Mouse (Mus musculus) midbrain, embryonic 15.5 days (tissue): Measurements from ENCODE around the gene Spocd1. TPM values are rescaled to one million over a fixed set of nuclear protein-coding genes. Genes with fewer than 3 reads are reported as not detected.

Experiments used
- ATAC-seq: fragments of 200-750 bp; cut with Nextera tagmentation; replicated peaks from 2 replicates; pipeline ENCODE4 v1.8.0; 2017; ENCODE audit warnings: moderate TSS enrichment
- H3K27ac ChIP-seq: fragments of 300-500 bp; sonication (generic); 2 replicates; pipeline ENCODE4 v1.5.1; 2015; ENCODE audit warnings: mild to moderate bottlenecking, inconsistent platforms
- H3K27me3 ChIP-seq: fragments of 300-500 bp; sonication (generic); replicated peaks from 2 replicates; pipeline ENCODE4 v1.6.1; 2015; ENCODE audit warnings: inconsistent platforms
- H3K36me3 ChIP-seq: fragments of 300-500 bp; sonication (generic); replicated peaks from 2 replicates; pipeline ENCODE4 v1.6.1; 2015; ENCODE audit warnings: inconsistent platforms
- H3K4me1 ChIP-seq: fragments of 300-500 bp; sonication (generic); 2 replicates; pipeline ENCODE4 v1.6.1; 2015; ENCODE audit warnings: inconsistent platforms
- H3K4me2 ChIP-seq: fragments of 300-500 bp; sonication (generic); 2 replicates; pipeline ENCODE4 v1.6.1; 2015; ENCODE audit warnings: inconsistent platforms, mild to moderate bottlenecking, moderate library complexity
- H3K4me3 ChIP-seq: fragments of 300-500 bp; sonication (generic); 2 replicates; pipeline ENCODE4 v1.5.1; 2015; ENCODE audit warnings: mild to moderate bottlenecking, inconsistent platforms
- H3K9ac ChIP-seq: fragments of 300-500 bp; sonication (generic); 2 replicates; pipeline ENCODE4 v1.6.1; 2015; ENCODE audit warnings: mild to moderate bottlenecking, inconsistent platforms
- H3K9me3 ChIP-seq: fragments of 300-500 bp; sonication (generic); 2 replicates; pipeline ENCODE4 v1.6.1; 2016; ENCODE audit warnings: inconsistent platforms
- WGBS: fragments of 180-500 bp; shearing (Covaris S2); methylation state at CpG from one replicate; pipeline ENCODE4 v1.1.7; 2015; ENCODE audit warnings: mixed read lengths; 5-methylcytosine and 5-hydroxymethylcytosine counted together
- polyA plus RNA-seq: library from polyadenylated mRNA; unstranded; fragments of >200 nt; fragmentation: Nextera tagmentation; extraction: Ambion mirVana; gene quantifications from 2 replicates; pipeline ENCODE4 v1.2.1, GENCODE M21; 2015

The Spocd1 gene
- polyA plus RNA-seq, 1 experiment from 2014 or later = not detected

GRCm38 (mm10) chr4:129906016-129906415, 23.0 kb upstream of the Spocd1 start:
- ATAC-seq = no peak
- Histone ChIP-seq H3K4me3 (no peak overlapping the region), H3K9me3 (no peaks in the 10 kb centered on the region), H3K4me1 (no peaks in the 10 kb centered on the region), H3K27ac (0 out of 2 replicates have a peak overlapping the region, but pooled peaks have one; percentile 29), H3K4me2 (no peak overlapping the region), H3K9ac (no peak overlapping the region), H3K27me3 (no peaks in the 10 kb centered on the region), H3K36me3 (no peaks in the 10 kb centered on the region)
- WGBS = 69% methylated on average over 13 of the region's 13 CpGs

- Histone ChIP-seq H3K4me1 (peaks cover 5% of the 10 kb centered on the region), H3K27me3 (no peaks in the 10 kb centered on the region), H3K9me3 (no peaks in the 10 kb centered on the region), H3K27ac (no peak overlapping the region), H3K4me2 (no peak overlapping the region), H3K9ac (no peak overlapping the region), H3K36me3 (no peaks in the 10 kb centered on the region), H3K4me3 (no peak overlapping the region)
- WGBS = 72% methylated on average over 3 of the region's 3 CpGs
- no peak for ATAC-seq
Observed at GRCm38 (mm10) chr4:129908836-129909235, 20.2 kb upstream of the Spocd1 start.

- no peaks in the 10 kb centered on the region for H3K36me3 ChIP-seq
- no peaks in the 10 kb centered on the region for H3K9me3 ChIP-seq
- no peak overlapping the region for H3K4me3 ChIP-seq
- no peak overlapping the region for H3K9ac ChIP-seq
- H3K4me2 ChIP-seq = no peak overlapping the region
- H3K27ac ChIP-seq = no peak overlapping the region
- ATAC-seq = no peak
- no peaks in the 10 kb centered on the region for H3K27me3 ChIP-seq
- 85% methylated on average over 4 of the region's 4 CpGs for WGBS
- peaks cover 8% of the 10 kb centered on the region for H3K4me1 ChIP-seq
Observed at GRCm38 (mm10) chr4:129909261-129909731, 19.8 kb upstream of the Spocd1 start.

- Histone ChIP-seq H3K4me3 (no peak overlapping the region), H3K27ac (no peak overlapping the region), H3K27me3 (no peaks in the 10 kb centered on the region), H3K9ac (no peak overlapping the region), H3K4me1 (peaks cover 15% of the 10 kb centered on the region), H3K36me3 (no peaks in the 10 kb centered on the region), H3K4me2 (no peak overlapping the region), H3K9me3 (no peaks in the 10 kb centered on the region)
- no peak for ATAC-seq
- 80% methylated on average over 3 of the region's 3 CpGs for WGBS
Observed at GRCm38 (mm10) chr4:129912998-129913397, 16.1 kb upstream of the Spocd1 start.

- Histone ChIP-seq H3K4me1 (peaks cover 15% of the 10 kb centered on the region), H3K4me3 (no peak overlapping the region), H3K36me3 (no peaks in the 10 kb centered on the region), H3K27ac (0 out of 2 replicates have a peak overlapping the region, but pooled peaks have one; percentile 21), H3K27me3 (no peaks in the 10 kb centered on the region), H3K9me3 (no peaks in the 10 kb centered on the region), H3K4me2 (peak overlapping the region; percentile 16; the same call in 1 of the 2 replicates), H3K9ac (no peak overlapping the region)
- 19% methylated on average over 16 of the region's 16 CpGs for WGBS
- ATAC-seq = no peak
Observed at GRCm38 (mm10) chr4:129913761-129914644, 15.0 kb upstream of the Spocd1 start.

GRCm38 (mm10) chr4:129914686-129915085, 14.4 kb upstream of the Spocd1 start:
- H3K9ac ChIP-seq = no peak overlapping the region
- H3K36me3 ChIP-seq = no peaks in the 10 kb centered on the region
- no peak overlapping the region for H3K4me2 ChIP-seq
- H3K27ac ChIP-seq = no peak overlapping the region
- no peak overlapping the region for H3K4me3 ChIP-seq
- H3K4me1 ChIP-seq = peaks cover 15% of the 10 kb centered on the region
- H3K9me3 ChIP-seq = no peaks in the 10 kb centered on the region
- no peak for ATAC-seq
- 61% methylated on average over 4 of the region's 4 CpGs for WGBS
- H3K27me3 ChIP-seq = no peaks in the 10 kb centered on the region

- Histone ChIP-seq H3K9ac (no peak overlapping the region), H3K36me3 (no peaks in the 10 kb centered on the region), H3K27ac (no peak overlapping the region), H3K4me1 (peaks cover 15% of the 10 kb centered on the region), H3K4me2 (no peak overlapping the region), H3K9me3 (no peaks in the 10 kb centered on the region), H3K4me3 (no peak overlapping the region), H3K27me3 (no peaks in the 10 kb centered on the region)
- 89% methylated on average over 7 of the region's 7 CpGs for WGBS
- ATAC-seq = no peak
Observed at GRCm38 (mm10) chr4:129915349-129915988, 13.6 kb upstream of the Spocd1 start.

GRCm38 (mm10) chr4:129916159-129916558, 12.9 kb upstream of the Spocd1 start:
- Histone ChIP-seq H3K4me1 (peaks cover 15% of the 10 kb centered on the region), H3K9ac (no peak overlapping the region), H3K36me3 (no peaks in the 10 kb centered on the region), H3K4me2 (no peak overlapping the region), H3K27me3 (no peaks in the 10 kb centered on the region), H3K4me3 (no peak overlapping the region), H3K27ac (no peak overlapping the region), H3K9me3 (no peaks in the 10 kb centered on the region)
- no peak for ATAC-seq
- 30% methylated on average over 2 of the region's 2 CpGs for WGBS

- Histone ChIP-seq H3K36me3 (no peaks in the 10 kb centered on the region), H3K9ac (no peak overlapping the region), H3K4me3 (no peak overlapping the region), H3K27ac (0 out of 2 replicates have a peak overlapping the region, but pooled peaks have one; percentile 1), H3K4me1 (peaks cover 15% of the 10 kb centered on the region), H3K27me3 (no peaks in the 10 kb centered on the region), H3K9me3 (no peaks in the 10 kb centered on the region), H3K4me2 (no peak overlapping the region)
- no peak for ATAC-seq
- 68% methylated on average over 8 of the region's 8 CpGs for WGBS
Observed at GRCm38 (mm10) chr4:129917016-129917603, 11.9 kb upstream of the Spocd1 start.

GRCm38 (mm10) chr4:129918464-129918863, 10.6 kb upstream of the Spocd1 start:
- Histone ChIP-seq H3K4me1 (peaks cover 14% of the 10 kb centered on the region), H3K27ac (no peak overlapping the region), H3K27me3 (no peaks in the 10 kb centered on the region), H3K4me2 (no peak overlapping the region), H3K4me3 (no peak overlapping the region), H3K9me3 (no peaks in the 10 kb centered on the region), H3K36me3 (no peaks in the 10 kb centered on the region), H3K9ac (no peak overlapping the region)
- WGBS = 86% methylated on average over 5 of the region's 5 CpGs
- no peak for ATAC-seq

- no peak overlapping the region for H3K9ac ChIP-seq
- no peaks in the 10 kb centered on the region for H3K27me3 ChIP-seq
- H3K4me2 ChIP-seq = no peak overlapping the region
- H3K4me1 ChIP-seq = peaks cover 10% of the 10 kb centered on the region
- H3K36me3 ChIP-seq = no peaks in the 10 kb centered on the region
- 87% methylated on average over 3 of the region's 3 CpGs for WGBS
- no peaks in the 10 kb centered on the region for H3K9me3 ChIP-seq
- H3K27ac ChIP-seq = no peak overlapping the region
- H3K4me3 ChIP-seq = no peak overlapping the region
- ATAC-seq = no peak
Observed at GRCm38 (mm10) chr4:129918901-129919300, 10.1 kb upstream of the Spocd1 start.
